Mouse (Mus musculus): ENCODE measurements at regions not wholly inside any gene's neighbourhood (a gene's known extent, or its start where the extent isn't known, plus 50 kb on each side); places are given as distances from the start of the nearest gene placed in this dataset.

DNA sequence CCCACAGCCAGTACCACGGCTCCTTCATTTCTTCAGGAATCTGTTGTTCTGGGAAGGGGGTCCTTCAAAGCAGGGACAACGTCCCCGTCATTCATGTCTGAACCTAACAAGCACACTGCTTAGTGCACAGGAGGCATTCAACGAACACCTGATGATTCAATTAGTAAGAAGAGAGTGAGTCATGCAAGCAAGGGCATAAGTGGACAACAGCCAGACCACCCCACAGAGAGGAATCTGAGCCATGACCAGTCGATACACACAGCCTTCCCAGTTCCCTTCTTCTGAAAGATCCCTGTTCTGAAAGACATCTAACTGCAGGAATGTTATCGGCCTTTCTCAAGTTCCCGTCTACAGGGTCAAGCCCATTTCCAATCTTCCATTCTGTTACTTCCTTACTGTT is 231.6 kb downstream of the Gm26897 start:
- TF ChIP-seq CTCF (IDR thresholded peaks at IDR 0.05; ENCODE audit: low read depth, low read length) (no peak), POLR2A (IDR thresholded peaks at IDR 0.05; ENCODE audit: borderline replicate concordance, low read depth, low read length) (no peak)

All from bone marrow macrophage, adult 2 months (primary cell).